Mouse (Mus musculus) lung, postnatal 0 days (tissue): ENCODE measurements around the gene Trappc10.

Source experiments
- CTCF ChIP-seq: IDR thresholded peaks from 2 replicates; pipeline ENCODE4 v1.5.1; 2016; ENCODE audit warnings: antibody characterized with exemption, mild to moderate bottlenecking
- EP300 ChIP-seq: IDR thresholded peaks from 2 replicates; pipeline ENCODE4 v1.6.1; 2016; ENCODE audit warnings: antibody characterized with exemption, mild to moderate bottlenecking, control low read depth

DNA sequence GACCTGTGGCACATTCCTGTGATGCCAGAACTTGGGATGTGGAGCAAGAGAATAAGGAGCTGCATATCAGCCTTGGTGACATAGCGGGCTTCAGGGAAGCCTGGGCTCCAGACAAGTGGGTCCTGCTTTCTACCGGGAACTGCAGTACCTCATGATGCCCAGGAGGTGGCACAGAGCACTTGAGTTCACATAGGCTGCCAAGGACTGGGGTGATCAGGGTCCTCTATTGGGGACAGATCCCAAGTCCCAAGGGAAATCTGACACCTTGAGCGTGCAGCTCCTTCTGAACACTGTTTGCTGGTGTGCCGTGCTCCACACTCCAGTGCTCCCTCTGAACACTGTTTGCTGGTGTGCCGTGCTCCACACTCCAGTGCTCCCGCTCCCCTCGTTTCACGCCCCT, 34.8 kb upstream of the Trappc10 start:
- TF ChIP-seq CTCF (peak; percentile 96), EP300 (no peak)
